In genomic region chr13:111868947-111869346, GRCm38 (mm10) we compare ENCODE assay signal across 14 mouse cellular contexts.
DNase-seq lines count a peak whose midpoint lies in the region; ATAC-seq and TF ChIP-seq lines count a peak whose summit lies in the region.
"Had no signal": no experiment of that assay in that cellular context is flagged by ENCODE, and none has a peak within 500 bp of the region (broad histone marks: within the 10 kb centered on the region; RNA-seq: fewer than 3 reads in every experiment).

No protein-coding gene starts in this region.

- H3K36me3 ChIP-seq in liver, embryonic 13.5 days, result no peaks in the 10 kb centered on the region
- H3K36me3 ChIP-seq in liver, embryonic 11.5 days (ENCODE audit: control insufficient read depth, insufficient read depth, low read length), result no peaks in the 10 kb centered on the region
- no peaks in the 10 kb centered on the region for H3K36me3 ChIP-seq in limb, embryonic 12.5 days
- H3K36me3 ChIP-seq: forebrain, embryonic 10.5 days; hindbrain, embryonic 15.5 days had no signal

- TF ChIP-seq CTCF in bone marrow macrophage, adult 2 months (IDR thresholded peaks at IDR 0.05; ENCODE audit: low read depth, low read length), result no peak

- H3K4me3 ChIP-seq in liver, embryonic 13.5 days (replicated peaks), result no peak overlapping the region
- H3K4me3 ChIP-seq in liver, embryonic 11.5 days (ENCODE audit: low read depth, low read length), result no peak overlapping the region
- H3K4me3 ChIP-seq in bone marrow macrophage, adult 2 months (ENCODE audit: insufficient read depth, low read length), result no peak overlapping the region
- H3K4me3 ChIP-seq in limb, embryonic 12.5 days (replicated peaks), result no peak overlapping the region
- H3K4me3 ChIP-seq: forebrain, embryonic 10.5 days; hindbrain, embryonic 15.5 days had no signal

- no peak for DNase-seq in liver, embryonic 13.5 days
- DNase-seq in liver, embryonic 11.5 days (ENCODE audit: low spot score), result no peak
- DNase-seq in B cell, adult 2 months, result peak; percentile 16 to 26
- DNase-seq in thymus, postnatal 0 days (ENCODE audit: low spot score), result no peak
- DNase-seq in yolk sac, embryonic 10.5 days (ENCODE audit: low spot score), result no peak
- DNase-seq: adrenal gland, postnatal 25 days; gastrocnemius, postnatal 25 days; heart, postnatal 10 days; kidney, adult 18-20 months; kidney, postnatal 36 days had no signal

- no peak for TF ChIP-seq POLR2A in bone marrow macrophage, adult 2 months (IDR thresholded peaks at IDR 0.05; ENCODE audit: borderline replicate concordance, low read depth, low read length)

- no peak for ATAC-seq in liver, embryonic 13.5 days (ENCODE audit: low read depth)
- no peak for ATAC-seq in liver, embryonic 11.5 days (replicated peaks; ENCODE audit: low FRiP score)
- no peak for ATAC-seq in limb, embryonic 12.5 days (ENCODE audit: insufficient number of reproducible peaks, insufficient read depth, low FRiP score, low TSS enrichment, low read depth)

- H3K4me2 ChIP-seq in liver, embryonic 13.5 days, result 0 out of 2 replicates have a peak overlapping the region, but pooled peaks have one; percentile 66
- no peak overlapping the region for H3K4me2 ChIP-seq in liver, embryonic 11.5 days
- peak overlapping the region; percentile 57; the same call in 1 of the 2 replicates for H3K4me2 ChIP-seq in limb, embryonic 12.5 days

- H3K27ac ChIP-seq in liver, embryonic 13.5 days, result no peak overlapping the region
- no peak overlapping the region for H3K27ac ChIP-seq in liver, embryonic 11.5 days (ENCODE audit: low read depth, low read length)
- H3K27ac ChIP-seq in bone marrow macrophage, adult 2 months (ENCODE audit: insufficient read depth, low read depth, low read length), result peak overlapping the region; percentile 17; the same call in 1 of the 2 replicates
- no peak overlapping the region for H3K27ac ChIP-seq in limb, embryonic 12.5 days

- peaks cover 43% of the 10 kb centered on the region for H3K4me1 ChIP-seq in liver, embryonic 13.5 days (replicated peaks)
- H3K4me1 ChIP-seq in liver, embryonic 11.5 days (replicated peaks; ENCODE audit: control insufficient read depth, insufficient read depth, low read length), result peaks cover 16% of the 10 kb centered on the region
- H3K4me1 ChIP-seq in bone marrow macrophage, adult 2 months (ENCODE audit: control insufficient read depth, insufficient read depth, low read length), result peaks cover 26% of the 10 kb centered on the region
- peaks cover 14% of the 10 kb centered on the region for H3K4me1 ChIP-seq in limb, embryonic 12.5 days (replicated peaks)

- peaks cover 22% of the 10 kb centered on the region for H3K27me3 ChIP-seq in liver, embryonic 13.5 days
- H3K27me3 ChIP-seq in liver, embryonic 11.5 days (replicated peaks; ENCODE audit: control insufficient read depth, insufficient read depth, low read length), result no peaks in the 10 kb centered on the region
- H3K27me3 ChIP-seq in limb, embryonic 12.5 days, result 0 out of 2 replicates have a peak, but pooled peaks cover 7% of the 10 kb centered on the region
- H3K27me3 ChIP-seq: hindbrain, embryonic 15.5 days had no signal

- WGBS in liver, embryonic 13.5 days (ENCODE audit: insufficient replicate concordance), result 39% methylated on average over 3 of the region's 3 CpGs
- WGBS in liver, embryonic 11.5 days, result 43% methylated on average over 3 of the region's 3 CpGs
- 19% methylated on average over 3 of the region's 3 CpGs for WGBS in limb, embryonic 12.5 days

- H3K9ac ChIP-seq in liver, embryonic 13.5 days, result 0 out of 2 replicates have a peak overlapping the region, but pooled peaks have one; percentile 6
- H3K9ac ChIP-seq in liver, embryonic 11.5 days (ENCODE audit: low read depth, low read length), result no peak overlapping the region
- no peak overlapping the region for H3K9ac ChIP-seq in limb, embryonic 12.5 days (replicated peaks)
- H3K9ac ChIP-seq: hindbrain, embryonic 15.5 days had no signal

- H3K9me3 ChIP-seq in liver, embryonic 13.5 days (replicated peaks), result no peaks in the 10 kb centered on the region
- no peaks in the 10 kb centered on the region for H3K9me3 ChIP-seq in liver, embryonic 11.5 days (ENCODE audit: control insufficient read depth, low read length)
- H3K9me3 ChIP-seq in limb, embryonic 12.5 days, result 0 out of 2 replicates have a peak, but pooled peaks cover 3% of the 10 kb centered on the region
- H3K9me3 ChIP-seq: hindbrain, embryonic 15.5 days had no signal

Comparison
In these comparisons a context has a peak if more than half of its experiments do, and no peak if none do; other contexts are left out.
1. DNase-seq: peak in B cell, adult 2 months (2 of 2); none in liver, embryonic 13.5 days (single experiment), liver, embryonic 11.5 days (single experiment), thymus, postnatal 0 days (single experiment) and yolk sac, embryonic 10.5 days (single experiment).